Mouse (Mus musculus) CH12.LX (cell line): ENCODE data around the gene Dusp16. TPM values are rescaled to one million over a fixed set of nuclear protein-coding genes. Genes with fewer than 3 reads are reported as not detected.

Experiments used
- DNase-seq: peaks from one replicate; pipeline ENCODE4 v3.0.0-alpha.2; 2013; ENCODE audit errors: extremely low read depth
- H3K27ac ChIP-seq: 2 replicates; pipeline ENCODE4 v1.5.1; 2012; ENCODE audit warnings: low read depth, mild to moderate bottlenecking, control low read depth, moderate library complexity; ENCODE audit not compliant: insufficient read depth
- H3K27me3 ChIP-seq: replicated peaks from 2 replicates; pipeline ENCODE3; 2012; ENCODE audit warnings: inconsistent platforms
- H3K36me3 ChIP-seq, 2 experiments: replicated peaks in 1 of 2; 2 replicates each; pipeline versions ENCODE3 to v1.6.1; 2012; ENCODE audit warnings: inconsistent platforms in 1 of 2, low read length in 1 of 2, mild to moderate bottlenecking in 1 of 2, mixed read lengths in 1 of 2, moderate library complexity in 1 of 2; ENCODE audit not compliant: control insufficient read depth in 1 of 2, insufficient read depth in 1 of 2
- H3K4me1 ChIP-seq, 2 experiments: 2 replicates each; pipeline ENCODE4 v1.6.1; 2012; ENCODE audit warnings: inconsistent platforms in 1 of 2, moderate library complexity in 1 of 2; ENCODE audit not compliant: insufficient read depth in 2 of 2, control insufficient read depth in 1 of 2
- H3K4me2 ChIP-seq: 2 replicates; pipeline ENCODE4 v1.6.1; 2012; ENCODE audit warnings: low read depth, mild to moderate bottlenecking, control low read depth; ENCODE audit not compliant: poor library complexity, insufficient read depth, severe bottlenecking
- H3K4me3 ChIP-seq, 3 experiments: fragments of 150-350 bp in 1 of 3; sonication (generic) in 1 of 3; replicated peaks in 1 of 3; 2 replicates each; pipeline versions ENCODE3 to v1.5.1; 2011 to 2012; ENCODE audit warnings: low read depth in 2 of 3, low read length in 2 of 3, mild to moderate bottlenecking in 2 of 3, moderate library complexity in 2 of 3, control low read depth in 1 of 3, improper control_type of control experiment in 1 of 3, inconsistent platforms in 1 of 3, mixed read lengths in 1 of 3; ENCODE audit not compliant: poor library complexity in 1 of 3
- H3K79me2 ChIP-seq: replicated peaks from 2 replicates; pipeline ENCODE4 v1.6.1; 2012; ENCODE audit warnings: mild to moderate bottlenecking, moderate library complexity; ENCODE audit not compliant: control insufficient read depth, poor library complexity, insufficient read depth, severe bottlenecking; ENCODE audit errors: extremely low read depth
- H3K9ac ChIP-seq: 2 replicates; pipeline ENCODE4 v1.6.1; 2012; ENCODE audit warnings: low read depth, mild to moderate bottlenecking, control low read depth, moderate library complexity; ENCODE audit not compliant: insufficient read depth
- H3K9me3 ChIP-seq: replicated peaks from 2 replicates; pipeline ENCODE3; 2012; ENCODE audit warnings: low read length, inconsistent platforms, mixed read lengths
- BHLHE40 ChIP-seq: IDR thresholded peaks from 2 replicates; pipeline ENCODE4 v1.6.1; 2011; ENCODE audit warnings: mild to moderate bottlenecking, low read depth, low read length, improper control_type of control experiment
- CHD1 ChIP-seq: IDR thresholded peaks from 2 replicates; pipeline ENCODE4 v1.6.1; 2012; ENCODE audit warnings: low read depth, low read length, improper control_type of control experiment, inconsistent platforms
- CHD2 ChIP-seq: IDR thresholded peaks from 2 replicates; pipeline ENCODE4 v1.6.1; 2011; ENCODE audit warnings: low read length, improper control_type of control experiment
- ELF1 ChIP-seq: IDR thresholded peaks from 2 replicates; pipeline ENCODE4 v1.6.1; 2014; ENCODE audit warnings: low read depth, mild to moderate bottlenecking, inconsistent platforms, low read length, improper control_type of control experiment
- EP300 ChIP-seq: IDR thresholded peaks from 2 replicates; pipeline ENCODE4 v1.6.1; 2011; ENCODE audit warnings: low read length, improper control_type of control experiment
- IRF4 ChIP-seq: IDR thresholded peaks from 2 replicates; pipeline ENCODE4 v1.6.1; 2014; ENCODE audit warnings: low read depth, mild to moderate bottlenecking, inconsistent platforms, low read length, improper control_type of control experiment
- JUN ChIP-seq: IDR thresholded peaks from 2 replicates; pipeline ENCODE4 v1.6.1; 2011; ENCODE audit warnings: low read depth, mild to moderate bottlenecking, low read length, improper control_type of control experiment, moderate library complexity; ENCODE audit not compliant: insufficient read depth
- JUND ChIP-seq: conservative IDR thresholded peaks from 2 replicates; pipeline ENCODE4 v1.6.1; 2011; ENCODE audit warnings: low read depth, low read length, improper control_type of control experiment
- KAT2A ChIP-seq: IDR thresholded peaks from 2 replicates; pipeline ENCODE4 v1.6.1; 2012; ENCODE audit warnings: low read length, improper control_type of control experiment, inconsistent platforms; ENCODE audit not compliant: insufficient replicate concordance
- MAFK ChIP-seq: IDR thresholded peaks from 2 replicates; pipeline ENCODE4 v1.6.1; 2011; ENCODE audit warnings: low read length, improper control_type of control experiment; ENCODE audit not compliant: insufficient replicate concordance
- MAX ChIP-seq: IDR thresholded peaks from 2 replicates; pipeline ENCODE4 v1.6.1; 2011; ENCODE audit warnings: low read length, improper control_type of control experiment
- MAZ ChIP-seq: IDR thresholded peaks from 2 replicates; pipeline ENCODE4 v1.6.1; 2012; ENCODE audit warnings: low read depth, mild to moderate bottlenecking, inconsistent platforms, low read length, improper control_type of control experiment, moderate library complexity
- NELFE ChIP-seq: IDR thresholded peaks from 2 replicates; pipeline ENCODE4 v1.6.1; 2011; ENCODE audit warnings: low read depth, low read length, improper control_type of control experiment
- NRF1 ChIP-seq: IDR thresholded peaks from 2 replicates; pipeline ENCODE4 v1.6.1; 2014; ENCODE audit warnings: low read depth, mild to moderate bottlenecking, inconsistent platforms, low read length, improper control_type of control experiment, moderate library complexity
- POLR2A ChIP-seq: IDR thresholded peaks from 2 replicates; pipeline ENCODE4 v1.6.1; 2011; ENCODE audit warnings: low read depth, mild to moderate bottlenecking, improper control_type of control experiment, low read length
- SIN3A ChIP-seq: IDR thresholded peaks from 2 replicates; pipeline ENCODE4 v1.6.1; 2012; ENCODE audit warnings: low read length, improper control_type of control experiment, inconsistent platforms
- UBTF ChIP-seq: IDR thresholded peaks from 2 replicates; pipeline ENCODE4 v1.6.1; 2012; ENCODE audit warnings: low read depth, mild to moderate bottlenecking, inconsistent platforms, low read length, improper control_type of control experiment, moderate library complexity
- USF1 ChIP-seq: IDR thresholded peaks from 2 replicates; pipeline ENCODE4 v1.6.1; 2014; ENCODE audit warnings: low read depth, mild to moderate bottlenecking, inconsistent platforms, low read length, improper control_type of control experiment
- ZKSCAN1 ChIP-seq: IDR thresholded peaks from 2 replicates; pipeline ENCODE4 v1.6.1; 2012; ENCODE audit warnings: low read depth, inconsistent platforms, low read length, improper control_type of control experiment, borderline replicate concordance
- ZMIZ1 ChIP-seq: IDR thresholded peaks from 2 replicates; pipeline ENCODE4 v1.6.1; 2012; ENCODE audit warnings: low read depth, mild to moderate bottlenecking, inconsistent platforms, low read length, improper control_type of control experiment
- dilution Hi-C: fragments of 300-500 bp; cut with MboI; formaldehyde crosslinking; loops from 2 replicates; pipeline ENCODE4 v1.14.3; 2020; ENCODE audit warnings: low sequenced_read_pairs; ENCODE audit not compliant: extremely low pct_unique_long_range_greater_than_20kb, extremely low pct_ligation_motif_present
- in situ Hi-C: fragments of 300-500 bp; cut with MboI; formaldehyde crosslinking; loops from 3 replicates; pipeline ENCODE4 v1.14.3; 2019; ENCODE audit warnings: low sequenced_read_pairs, low pct_ligation_motif_present, low pct_unique_long_range_greater_than_20kb, mixed read lengths
- polyA plus RNA-seq: library from polyadenylated mRNA; unstranded; fragments of >175 nt; gene quantifications from 2 replicates; pipeline ENCODE4 v1.2.1, GENCODE M21; 2012; ENCODE audit warnings: low read depth; ENCODE audit not compliant: insufficient read length
- total RNA-seq, 2 experiments: library from RNA; depleted of rRNA; stranded (reverse); fragments of 300-350 nt in 1 of 2; fragments of >200 nt in 1 of 2; gene quantifications; 2 replicates each; pipeline ENCODE4 v1.2.3; 2012 to 2014

Dusp16 gene
- total and polyA plus RNA-seq, 3 experiments = 3.7 to 13.1 (median 10.6) TPM

DNA sequence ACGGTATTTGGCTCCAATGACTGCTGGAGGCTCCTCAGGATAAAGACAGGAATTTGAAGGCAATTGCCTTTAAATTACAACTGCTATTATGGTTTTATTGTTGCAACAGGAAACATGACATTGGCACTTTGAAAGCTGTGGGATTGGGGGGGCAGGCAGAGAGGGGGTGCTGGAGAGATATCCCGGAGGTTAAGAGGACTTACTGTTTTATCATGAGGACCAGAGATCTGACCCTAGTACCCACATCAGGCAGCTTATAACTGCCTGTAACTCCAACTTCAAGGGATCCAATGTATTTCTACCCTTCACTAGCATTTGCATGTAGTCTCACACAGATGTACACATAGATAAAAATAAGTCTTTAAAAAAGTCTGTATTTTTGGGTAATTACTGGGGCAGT, 123.9 kb downstream of the Dusp16 start:
- H3K4me2 ChIP-seq = no peak overlapping the region
- in situ Hi-C loops = loop anchor here (5.0 kb wide), 1 partner anchor 159 kb away; no protein-coding TSS in a partner anchor
- no peak overlapping the region for H3K27ac ChIP-seq
- dilution Hi-C loops = no loop called here
- DNase-seq = no peak
- no peak overlapping the region for H3K9ac ChIP-seq
- H3K36me3 ChIP-seq = no peaks in the 10 kb centered on the region
- TF ChIP-seq IRF4 (no peak), MAZ (no peak), POLR2A (no peak), KAT2A (no peak), NRF1 (no peak), SIN3A (no peak), ELF1 (no peak), MAX (no peak), BHLHE40 (no peak), CHD2 (no peak), JUN (no peak), USF1 (no peak), JUND (no peak), CHD1 (no peak), ZMIZ1 (no peak), MAFK (no peak), EP300 (no peak), NELFE (no peak), ZKSCAN1 (no peak)
- H3K9me3 ChIP-seq = no peaks in the 10 kb centered on the region
- no peaks in the 10 kb centered on the region for H3K79me2 ChIP-seq
- no peaks in the 10 kb centered on the region for H3K27me3 ChIP-seq
- H3K4me1 ChIP-seq = peaks cover 2 to 18% of the 10 kb centered on the region in 2 experiments; a peak in 3 of 4 replicates
- H3K4me3 ChIP-seq = no peak overlapping the region

DNA sequence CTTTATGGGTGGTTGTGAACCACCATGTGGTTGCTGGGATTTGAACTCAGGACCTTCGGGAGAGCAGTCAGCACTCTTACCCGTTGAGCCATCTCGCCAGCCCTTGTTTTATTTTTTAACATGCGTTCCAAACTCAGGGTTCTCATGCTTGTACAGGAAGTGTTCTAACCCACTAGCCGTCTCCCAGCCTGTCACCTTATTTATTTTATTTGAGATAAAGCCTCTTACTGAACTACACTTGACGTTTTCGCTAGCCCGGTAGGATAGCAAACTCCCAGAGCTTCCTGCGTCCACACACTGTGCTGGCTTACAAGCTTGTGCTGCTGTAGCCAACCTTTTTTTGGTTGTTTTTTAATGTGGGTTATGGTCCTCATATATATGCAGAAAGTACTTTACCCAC, 126.6 kb downstream of the Dusp16 start:
- Histone ChIP-seq H3K4me1 (no peaks in the 10 kb centered on the region), H3K27ac (no peak overlapping the region), H3K4me3 (no peak overlapping the region), H3K9me3 (no peaks in the 10 kb centered on the region), H3K27me3 (no peaks in the 10 kb centered on the region), H3K36me3 (peaks cover 0 to 8% of the 10 kb centered on the region in 2 experiments), H3K79me2 (no peaks in the 10 kb centered on the region), H3K9ac (no peak overlapping the region), H3K4me2 (no peak overlapping the region)
- TF ChIP-seq UBTF = no peak
- dilution Hi-C loops (no loop called here), in situ Hi-C loops (loop anchor here (5.0 kb wide), 1 partner anchor 161 kb away; no protein-coding TSS in a partner anchor)
- DNase-seq = no peak

Other genes with a start within 250 kb of the Dusp16 start
- 12.4 and 13.2 TPM in 2 replicates for gene Lrp6, start 225.7 kb downstream of the Dusp16 start, total RNA-seq (2012; rRNA removed)
- 13.3 and 13.7 TPM in 2 replicates for gene Lrp6, start 225.7 kb downstream of the Dusp16 start, total RNA-seq (2014; rRNA removed)
- 13.4 and 15.6 TPM in 2 replicates for gene Lrp6, start 225.7 kb downstream of the Dusp16 start, polyA plus RNA-seq
- not detected in 2 replicates for gene Mansc1, start 160.1 kb downstream of the Dusp16 start, total RNA-seq (2012; rRNA removed)
- gene Mansc1, start 160.1 kb downstream of the Dusp16 start, total RNA-seq (2014; rRNA removed) = not detected in 2 replicates
- gene Mansc1, start 160.1 kb downstream of the Dusp16 start, polyA plus RNA-seq = not detected in 2 replicates
- gene Borcs5, start 153.1 kb downstream of the Dusp16 start, total RNA-seq (2012; rRNA removed) = 9.5 and 10.2 TPM in 2 replicates
- 14.7 and 16.4 TPM in 2 replicates for gene Borcs5, start 153.1 kb downstream of the Dusp16 start, total RNA-seq (2014; rRNA removed)
- gene Borcs5, start 153.1 kb downstream of the Dusp16 start, polyA plus RNA-seq = 8.0 and 10.4 TPM in 2 replicates
- 0.80 and 2.2 TPM in 2 replicates for gene Crebl2, start 37.5 kb upstream of the Dusp16 start, total RNA-seq (2012; rRNA removed)
- gene Crebl2, start 37.5 kb upstream of the Dusp16 start, total RNA-seq (2014; rRNA removed) = 0.92 and 1.4 TPM in 2 replicates
- 1.00 and 1.5 TPM in 2 replicates for gene Crebl2, start 37.5 kb upstream of the Dusp16 start, polyA plus RNA-seq
- 6.3 and 7.5 TPM in 2 replicates for gene Gpr19, start 106.0 kb upstream of the Dusp16 start, total RNA-seq (2012; rRNA removed)
- gene Gpr19, start 106.0 kb upstream of the Dusp16 start, total RNA-seq (2014; rRNA removed) = 3.8 and 5.2 TPM in 2 replicates
- gene Gpr19, start 106.0 kb upstream of the Dusp16 start, polyA plus RNA-seq = 4.8 and 6.0 TPM in 2 replicates
- gene Cdkn1b, start 127.8 kb upstream of the Dusp16 start, total RNA-seq (2012; rRNA removed) = 12.8 and 19.2 TPM in 2 replicates
- gene Cdkn1b, start 127.8 kb upstream of the Dusp16 start, total RNA-seq (2014; rRNA removed) = 23.5 TPM in 2 replicates
- 15.8 and 20.9 TPM in 2 replicates for gene Cdkn1b, start 127.8 kb upstream of the Dusp16 start, polyA plus RNA-seq
- gene Apold1, start 189.1 kb upstream of the Dusp16 start, total RNA-seq (2012; rRNA removed) = 1.4 and 2.7 TPM in 2 replicates
- 2.8 and 3.1 TPM in 2 replicates for gene Apold1, start 189.1 kb upstream of the Dusp16 start, total RNA-seq (2014; rRNA removed)
- gene Apold1, start 189.1 kb upstream of the Dusp16 start, polyA plus RNA-seq = 1.0 and 1.1 TPM in 2 replicates
- 82.6 and 91.9 TPM in 2 replicates for gene Ddx47, start 219.0 kb upstream of the Dusp16 start, total RNA-seq (2012; rRNA removed)
- gene Ddx47, start 219.0 kb upstream of the Dusp16 start, total RNA-seq (2014; rRNA removed) = 57.8 and 61.4 TPM in 2 replicates
- gene Ddx47, start 219.0 kb upstream of the Dusp16 start, polyA plus RNA-seq = 110 and 132 TPM in 2 replicates